Mouse (Mus musculus): ENCODE results near the gene Sh3bgrl2. TPM values are rescaled to one million over a fixed set of nuclear protein-coding genes. Genes with fewer than 3 reads are reported as not detected.

Sh3bgrl2 gene
- total and polyA plus RNA-seq, 3 experiments: not detected

DNA sequence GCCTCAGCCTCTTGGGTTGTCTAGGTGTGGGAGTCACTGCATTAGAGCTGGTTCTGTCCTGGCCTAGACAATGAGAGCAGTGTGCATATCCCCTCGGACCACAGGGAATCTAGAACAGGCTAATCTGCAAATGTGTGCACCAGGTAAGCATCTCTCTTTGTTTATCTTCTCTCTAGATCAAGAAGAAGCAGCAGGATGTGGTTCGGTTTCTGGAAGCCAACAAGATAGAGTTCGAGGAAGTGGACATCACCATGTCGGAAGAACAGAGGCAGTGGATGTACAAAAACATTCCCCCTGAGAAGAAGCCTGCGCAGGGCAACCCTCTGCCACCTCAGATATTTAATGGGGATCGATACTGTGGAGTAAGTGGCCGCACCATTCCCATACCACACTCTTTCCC is 29.1 kb downstream of the Sh3bgrl2 start:
- no peaks in the 10 kb centered on the region for H3K36me3 ChIP-seq (ENCODE audit: control insufficient read depth in 1 of 2, insufficient read depth in 2 of 2, low read length in 2 of 2)
- no peak for DNase-seq (ENCODE audit: low read depth, low spot score)
- H3K79me2 ChIP-seq (ENCODE audit: control insufficient read depth, insufficient read depth, low read length, poor library complexity): no peaks in the 10 kb centered on the region
- H3K27me3 ChIP-seq (ENCODE audit: control insufficient read depth in 1 of 2, insufficient read depth in 2 of 2, low read length in 2 of 2): no peaks in the 10 kb centered on the region
- H3K4me3 ChIP-seq (ENCODE audit: control insufficient read depth in 1 of 2, insufficient read depth in 1 of 2, low read depth in 2 of 2, low read length in 2 of 2): no peak overlapping the region
- no peaks in the 10 kb centered on the region for H3K9me3 ChIP-seq (replicated peaks; ENCODE audit: insufficient read depth, low read length)
- no peak overlapping the region for H3K9ac ChIP-seq (ENCODE audit: control insufficient read depth, low read depth, low read length, poor library complexity, severe bottlenecking)
- no peak overlapping the region for H3K27ac ChIP-seq (ENCODE audit: control insufficient read depth, low read depth, low read length)
- no peak for TF ChIP-seq GATA1 (IDR thresholded peaks at IDR 0.05; ENCODE audit: low read depth, low read length)
- TF ChIP-seq BHLHE40 (IDR thresholded peaks at IDR 0.05; ENCODE audit: borderline replicate concordance, low read depth, low read length): no peak
- TF ChIP-seq NRF1 (IDR thresholded peaks at IDR 0.05; ENCODE audit: insufficient read depth, low read depth, low read length, poor library complexity, severe bottlenecking): no peak
- TF ChIP-seq MAZ (IDR thresholded peaks at IDR 0.05; ENCODE audit: low read depth, low read length): no peak
- TF ChIP-seq POLR2AphosphoS2 (IDR thresholded peaks at IDR 0.05; ENCODE audit: low read length): no peak
- TF ChIP-seq MYB (IDR thresholded peaks at IDR 0.05; ENCODE audit: low read depth, low read length): no peak
- TF ChIP-seq CHD1 (IDR thresholded peaks at IDR 0.05; ENCODE audit: low read depth, low read length): no peak
- no peaks in the 10 kb centered on the region for H3K4me1 ChIP-seq (ENCODE audit: control insufficient read depth in 1 of 2, insufficient read depth in 2 of 2, low read length in 2 of 2)

- no peak overlapping the region for H3K27ac ChIP-seq (ENCODE audit: control insufficient read depth, low read depth, low read length)
- no peaks in the 10 kb centered on the region for H3K27me3 ChIP-seq (ENCODE audit: control insufficient read depth in 1 of 2, insufficient read depth in 2 of 2, low read length in 2 of 2)
- H3K4me1 ChIP-seq (ENCODE audit: control insufficient read depth in 1 of 2, insufficient read depth in 2 of 2, low read length in 2 of 2): no peaks in the 10 kb centered on the region
- H3K36me3 ChIP-seq (ENCODE audit: control insufficient read depth in 1 of 2, insufficient read depth in 2 of 2, low read length in 2 of 2): no peaks in the 10 kb centered on the region
- no peak for DNase-seq (ENCODE audit: low read depth, low spot score)
- H3K9me3 ChIP-seq (replicated peaks; ENCODE audit: insufficient read depth, low read length): no peaks in the 10 kb centered on the region
- no peak for TF ChIP-seq ETS1 (IDR thresholded peaks at IDR 0.05; ENCODE audit: low read depth, low read length)
- TF ChIP-seq CHD2 (IDR thresholded peaks at IDR 0.05; ENCODE audit: low read length): no peak
- TF ChIP-seq ZMIZ1 (IDR thresholded peaks at IDR 0.05; ENCODE audit: low read depth, low read length): no peak
- TF ChIP-seq GABPA (IDR thresholded peaks at IDR 0.05; ENCODE audit: low read depth, low read length): no peak
- no peak for TF ChIP-seq POLR2AphosphoS2 (IDR thresholded peaks at IDR 0.05; ENCODE audit: low read length)
- no peak for TF ChIP-seq E2F4 (IDR thresholded peaks at IDR 0.05; ENCODE audit: borderline replicate concordance, low read depth, low read length)
- no peak for TF ChIP-seq MYC (IDR thresholded peaks at IDR 0.05; ENCODE audit: low read depth, low read length)
- TF ChIP-seq SMC3 (IDR thresholded peaks at IDR 0.05; ENCODE audit: low read depth, low read length): no peak
- TF ChIP-seq POLR2A (IDR thresholded peaks at IDR 0.05; ENCODE audit: control insufficient read depth in 1 of 2, insufficient read depth in 1 of 2, low read depth in 1 of 2, low read length in 2 of 2, poor library complexity in 1 of 2): no peak
- no peak for TF ChIP-seq BHLHE40 (IDR thresholded peaks at IDR 0.05; ENCODE audit: borderline replicate concordance, low read depth, low read length)
- no peak for TF ChIP-seq MAZ (IDR thresholded peaks at IDR 0.05; ENCODE audit: low read depth, low read length)
- TF ChIP-seq NRF1 (IDR thresholded peaks at IDR 0.05; ENCODE audit: insufficient read depth, low read depth, low read length, poor library complexity, severe bottlenecking): no peak
- no peak for TF ChIP-seq MXI1 (IDR thresholded peaks at IDR 0.05; ENCODE audit: low read depth, low read length)
- no peak for TF ChIP-seq TBP (IDR thresholded peaks at IDR 0.05; ENCODE audit: low read depth, low read length)
- no peak overlapping the region for H3K4me3 ChIP-seq (ENCODE audit: control insufficient read depth in 1 of 2, insufficient read depth in 1 of 2, low read depth in 2 of 2, low read length in 2 of 2)
- no peak overlapping the region for H3K9ac ChIP-seq (ENCODE audit: control insufficient read depth, low read depth, low read length, poor library complexity, severe bottlenecking)
- H3K79me2 ChIP-seq (ENCODE audit: control insufficient read depth, insufficient read depth, low read length, poor library complexity): no peaks in the 10 kb centered on the region
Measured at GRCm38 (mm10) chr9:83579049-83579448, 30.9 kb downstream of the Sh3bgrl2 start.

All from MEL (cell line).